Mouse (Mus musculus) embryonic facial prominence, embryonic 14.5 days (tissue): ENCODE measurements at regions not wholly inside any gene's neighbourhood (a gene's known extent, or its start where the extent isn't known, plus 50 kb on each side); places are given as distances from the start of the nearest gene placed in this dataset.
"Not testable (repeated sequence)": the region's sequence is repeated elsewhere in the genome, so short reads cannot be mapped to it uniquely, and the experiment has no call there.

Source experiments
- ATAC-seq: fragments of 200-750 bp; cut with Nextera tagmentation; 2 replicates; pipeline ENCODE4 v1.8.0; 2017; ENCODE audit warnings: low read depth, moderate number of reproducible peaks, moderate TSS enrichment
- DNase-seq: peaks from one replicate; pipeline ENCODE4 v3.0.0-alpha.2; 2015; ENCODE audit warnings: low spot score
- H3K27ac ChIP-seq: fragments of 300-500 bp; sonication (generic); replicated peaks from 2 replicates; pipeline ENCODE4 v1.5.1; 2014; ENCODE audit warnings: low read depth, mild to moderate bottlenecking, low read length, moderate library complexity
- H3K27me3 ChIP-seq: fragments of 300-500 bp; sonication (generic); replicated peaks from 2 replicates; pipeline ENCODE4 v1.6.1; 2014; ENCODE audit warnings: low read length; ENCODE audit not compliant: control insufficient read depth, insufficient read depth
- H3K36me3 ChIP-seq: fragments of 300-500 bp; sonication (generic); 2 replicates; pipeline ENCODE4 v1.6.1; 2014; ENCODE audit warnings: low read length, mixed read lengths; ENCODE audit not compliant: control insufficient read depth, insufficient read depth
- H3K4me1 ChIP-seq: fragments of 300-500 bp; sonication (generic); 2 replicates; pipeline ENCODE4 v1.6.1; 2014; ENCODE audit warnings: antibody characterized with exemption, low read length; ENCODE audit not compliant: control insufficient read depth, insufficient read depth
- H3K4me2 ChIP-seq: fragments of 300-500 bp; sonication (generic); 2 replicates; pipeline ENCODE4 v1.6.1; 2014; ENCODE audit warnings: low read depth, mild to moderate bottlenecking, low read length, moderate library complexity, mixed read lengths
- H3K4me3 ChIP-seq: fragments of 300-500 bp; sonication (generic); 2 replicates; pipeline ENCODE4 v1.5.1; 2014; ENCODE audit warnings: low read depth, mild to moderate bottlenecking, low read length
- H3K9ac ChIP-seq: fragments of 300-500 bp; sonication (generic); 2 replicates; pipeline ENCODE4 v1.6.1; 2014; ENCODE audit warnings: low read depth, mild to moderate bottlenecking, low read length, moderate library complexity, mixed read lengths
- H3K9me3 ChIP-seq: fragments of 300-500 bp; sonication (generic); 2 replicates; pipeline ENCODE4 v1.6.1; 2016; ENCODE audit warnings: low read length; ENCODE audit not compliant: control insufficient read depth
- WGBS: fragments of 180-500 bp; shearing (Covaris S2); extraction: QIAGEN DNeasy Blood & Tissue Kit; methylation state at CpG from one replicate; pipeline ENCODE4 v1.1.7; 2014; 5-methylcytosine and 5-hydroxymethylcytosine counted together

GRCm38 (mm10) chr12:46232359-46232758 lies 586.4 kb downstream of the Nova1 start:
- H3K9ac ChIP-seq = no peak overlapping the region
- H3K27ac ChIP-seq = no peak overlapping the region
- no peak overlapping the region for H3K4me3 ChIP-seq
- H3K27me3 ChIP-seq = no peaks in the 10 kb centered on the region
- H3K4me1 ChIP-seq = no peaks in the 10 kb centered on the region
- no peak for ATAC-seq
- H3K4me2 ChIP-seq = no peak overlapping the region
- DNase-seq = no peak
- no peaks in the 10 kb centered on the region for H3K9me3 ChIP-seq
- WGBS = 88% methylated on average over 4 of the region's 4 CpGs
- H3K36me3 ChIP-seq = no peaks in the 10 kb centered on the region

DNA sequence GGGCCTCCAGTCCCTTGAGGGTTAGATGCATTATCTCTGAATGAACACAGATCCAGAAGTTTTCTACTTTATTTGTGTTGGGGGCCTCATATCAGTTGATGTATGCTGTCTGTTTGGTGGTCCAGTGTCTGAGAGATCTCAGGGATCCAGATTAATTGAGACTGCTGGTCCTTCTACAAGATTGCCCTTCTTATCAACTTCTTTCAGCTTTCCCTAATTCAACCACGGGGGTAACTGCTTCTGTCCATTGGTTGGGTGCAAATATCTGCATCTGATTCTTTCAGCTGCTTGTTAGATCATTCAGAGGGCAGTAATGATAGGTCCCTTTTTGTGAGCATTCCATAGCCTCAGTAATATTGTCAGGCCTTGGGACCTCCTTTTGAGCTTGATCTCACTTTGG lies 603.4 kb downstream of the Nova1 start:
- DNase-seq, H3K4me3 ChIP-seq, H3K36me3 ChIP-seq, H3K4me2 ChIP-seq, H3K27me3 ChIP-seq, H3K9ac ChIP-seq, H3K9me3 ChIP-seq, H3K27ac ChIP-seq, ATAC-seq, H3K4me1 ChIP-seq: not testable (repeated sequence)
- WGBS = 75% methylated on average over 1 of the region's 1 CpGs

- no peaks in the 10 kb centered on the region for H3K9me3 ChIP-seq
- H3K27me3 ChIP-seq = no peaks in the 10 kb centered on the region
- no peak overlapping the region for H3K4me2 ChIP-seq
- H3K4me1 ChIP-seq = no peaks in the 10 kb centered on the region
- DNase-seq = no peak
- H3K9ac ChIP-seq = no peak overlapping the region
- H3K36me3 ChIP-seq = no peaks in the 10 kb centered on the region
- H3K4me3 ChIP-seq = no peak overlapping the region
- no peak for ATAC-seq
- no peak overlapping the region for H3K27ac ChIP-seq
These were observed 619.7 kb downstream of the Nova1 start for GRCm38 (mm10) chr12:46199076-46199475.

GRCm38 (mm10) chr12:46197482-46198101 lies 621.1 kb downstream of the Nova1 start:
- Histone ChIP-seq H3K27ac (no peak overlapping the region), H3K4me3 (no peak overlapping the region), H3K9me3 (no peaks in the 10 kb centered on the region), H3K27me3 (no peaks in the 10 kb centered on the region), H3K4me1 (no peaks in the 10 kb centered on the region), H3K36me3 (no peaks in the 10 kb centered on the region), H3K9ac (no peak overlapping the region), H3K4me2 (no peak overlapping the region)
- ATAC-seq (no peak), DNase-seq (peak; percentile 43)
- WGBS = 44% methylated on average over 2 of the region's 2 CpGs

DNA sequence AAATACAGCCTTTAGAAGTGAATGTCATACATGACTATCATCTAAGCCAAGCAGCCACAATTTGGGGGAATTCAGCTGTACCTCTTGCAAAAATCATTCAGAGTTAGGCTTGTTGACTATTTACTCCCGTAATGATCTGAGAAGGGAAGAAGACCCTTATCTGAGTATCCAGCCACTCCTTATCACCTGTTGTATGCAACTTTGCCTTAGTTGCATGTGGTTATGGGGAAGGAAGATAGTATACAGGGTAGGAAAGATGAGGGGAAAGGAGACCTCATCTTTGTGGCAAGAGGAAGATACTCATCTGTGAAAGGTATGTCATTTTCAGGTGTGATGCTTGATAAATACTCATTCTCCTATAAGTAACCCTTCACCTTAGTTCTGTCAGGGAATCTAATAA lies 624.6 kb downstream of the Nova1 start:
- Histone ChIP-seq H3K4me3 (no peak overlapping the region), H3K4me2 (no peak overlapping the region), H3K9me3 (no peaks in the 10 kb centered on the region), H3K4me1 (no peaks in the 10 kb centered on the region), H3K27ac (no peak overlapping the region), H3K27me3 (no peaks in the 10 kb centered on the region), H3K9ac (no peak overlapping the region), H3K36me3 (no peaks in the 10 kb centered on the region)
- WGBS = 94% methylated on average over 1 of the region's 1 CpGs
- DNase-seq = no peak
- no peak for ATAC-seq
